In the genomic region with DNA sequence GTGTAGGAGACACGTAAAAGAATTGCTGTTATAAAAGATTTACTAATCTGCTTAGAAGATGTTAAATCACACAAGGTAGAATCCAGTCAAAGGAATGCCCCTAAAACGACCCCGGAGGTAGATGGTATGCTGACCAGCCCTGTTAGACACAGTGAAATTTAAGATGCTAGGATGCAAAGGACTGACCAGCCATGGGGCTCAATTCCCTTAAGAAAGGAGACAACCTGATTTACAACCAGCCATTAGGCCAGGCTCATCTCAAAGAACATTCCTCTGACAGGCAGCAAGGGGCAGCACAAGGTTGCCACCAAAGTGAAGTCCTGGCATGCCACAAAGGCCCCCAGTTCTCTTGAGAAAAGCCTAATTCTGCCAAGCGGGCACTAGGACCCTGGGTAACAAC, we compare ENCODE assay signal across 19 mouse cellular contexts.
"Had no signal": no experiment of that assay in that cellular context is flagged by ENCODE, and none has a peak within 500 bp of the region (broad histone marks: within the 10 kb centered on the region; RNA-seq: fewer than 3 reads in every experiment).

No protein-coding gene starts in this region.

- DNase-seq: kidney, adult 11 months; kidney, adult 9 months; layer of hippocampus, adult 9-11 months; liver; lung, adult 18-20 months; lung, postnatal 10 days; lung, postnatal 36 days; midbrain, embryonic 14.5 days; thymus, adult 2 months; thymus, postnatal 25 days had no signal

- ATAC-seq: inflammation-experienced regulatory T-cells, adult 6 months; liver, embryonic 12.5 days had no signal

- H3K36me3 ChIP-seq: liver, embryonic 15.5 days; lung, embryonic 15.5 days had no signal

- H3K9me3 ChIP-seq: limb, embryonic 10.5 days; limb, embryonic 13.5 days; liver, embryonic 12.5 days; liver, embryonic 15.5 days; lung, embryonic 15.5 days had no signal

- H3K27me3 ChIP-seq: limb, embryonic 13.5 days; liver, embryonic 12.5 days; liver, embryonic 15.5 days; lung, embryonic 15.5 days; megakaryocyte, embryonic 14.5 days had no signal

- H3K4me1 ChIP-seq: limb, embryonic 10.5 days; limb, embryonic 13.5 days; lung, embryonic 15.5 days had no signal

- H3K9ac ChIP-seq: limb, embryonic 13.5 days; liver, embryonic 12.5 days; liver, embryonic 15.5 days; lung, embryonic 15.5 days had no signal

- H3K4me2 ChIP-seq: limb, embryonic 13.5 days; liver, embryonic 12.5 days; liver, embryonic 15.5 days; lung, embryonic 15.5 days; midbrain, embryonic 11.5 days had no signal

- H3K27ac ChIP-seq: layer of hippocampus, adult 2 months; limb, embryonic 10.5 days; limb, embryonic 13.5 days; liver, embryonic 12.5 days; liver, embryonic 15.5 days; lung, embryonic 15.5 days had no signal

- H3K4me3 ChIP-seq: layer of hippocampus, adult 2 months; limb, embryonic 10.5 days; limb, embryonic 13.5 days; liver, embryonic 12.5 days; liver, embryonic 15.5 days; lung, embryonic 15.5 days; megakaryocyte, embryonic 14.5 days had no signal
